Mouse (Mus musculus) heart, adult 2 months (tissue): ENCODE data around the gene Nxnl1.

Experiments used
- CTCF ChIP-seq: fragments of 200-600 bp; IDR thresholded peaks from 2 replicates; pipeline ENCODE4 v1.8.1; 2022; ENCODE audit warnings: antibody characterized with exemption, mild to moderate bottlenecking, moderate library complexity
- POLR2A ChIP-seq: fragments of 200-500 bp; IDR thresholded peaks from 2 replicates; pipeline ENCODE4 v1.6.1; 2011; ENCODE audit warnings: mild to moderate bottlenecking, low read depth, low read length, control low read depth; ENCODE audit not compliant: insufficient read depth

DNA sequence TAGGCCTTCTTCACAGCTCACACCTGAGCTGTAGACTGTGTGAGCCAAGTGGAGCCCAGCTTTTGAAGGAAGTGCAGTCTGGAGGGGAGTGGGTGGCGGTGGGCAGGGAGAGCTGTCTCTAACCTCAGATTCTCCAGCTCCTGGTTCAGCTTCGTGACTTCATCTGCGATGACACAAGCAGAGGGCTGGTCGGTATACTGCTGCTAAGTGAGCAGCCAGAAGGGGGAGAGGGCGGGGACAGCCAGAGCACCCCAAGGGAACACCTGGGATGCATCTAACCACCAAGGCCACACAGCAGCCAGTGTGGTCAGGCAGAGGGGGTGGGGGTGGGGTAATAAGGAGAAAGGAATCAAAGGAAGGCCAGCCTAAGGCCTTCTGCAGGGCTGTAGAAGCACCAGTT lies 30.7 kb downstream of the Nxnl1 start:
- TF ChIP-seq CTCF (no peak), POLR2A (no peak)
